Mouse (Mus musculus): ENCODE data around the gene Dynlt1c.
A peak's percentile ranks its signal among the peaks of the same experiment; 100 is the strongest.
"Not testable (repeated sequence)": the region's sequence is repeated elsewhere in the genome, so short reads cannot be mapped to it uniquely, and the experiment has no call there.

Gene Dynlt1c

GRCm38 (mm10) chr17:6620035-6620434, 18.6 kb downstream of the Dynlt1c start:
- not testable (repeated sequence) for DNase-seq (ENCODE audit: low spot score)

- not testable (repeated sequence) for DNase-seq (ENCODE audit: low spot score)
Measured at GRCm38 (mm10) chr17:6620730-6621451, 19.4 kb downstream of the Dynlt1c start.

GRCm38 (mm10) chr17:6621976-6622375, 20.5 kb downstream of the Dynlt1c start:
- DNase-seq (ENCODE audit: low spot score) = not testable (repeated sequence)

GRCm38 (mm10) chr17:6624926-6625558, 23.6 kb downstream of the Dynlt1c start:
- not testable (repeated sequence) for DNase-seq (ENCODE audit: low spot score)

- DNase-seq (ENCODE audit: low spot score) = not testable (repeated sequence)
Measured at GRCm38 (mm10) chr17:6630398-6630797, 28.9 kb downstream of the Dynlt1c start.

- DNase-seq (ENCODE audit: low spot score) = not testable (repeated sequence)
Measured at GRCm38 (mm10) chr17:6632850-6633249, 31.4 kb downstream of the Dynlt1c start.

GRCm38 (mm10) chr17:6635781-6636180, 34.3 kb downstream of the Dynlt1c start:
- not testable (repeated sequence) for DNase-seq (ENCODE audit: low spot score)

GRCm38 (mm10) chr17:6636861-6637260, 35.4 kb downstream of the Dynlt1c start:
- DNase-seq (ENCODE audit: low spot score) = no peak

- not testable (repeated sequence) for DNase-seq (ENCODE audit: low spot score)
Measured at GRCm38 (mm10) chr17:6637434-6637833, 36.0 kb downstream of the Dynlt1c start.

- not testable (repeated sequence) for DNase-seq (ENCODE audit: low spot score)
Measured at GRCm38 (mm10) chr17:6638444-6638843, 37.0 kb downstream of the Dynlt1c start.

GRCm38 (mm10) chr17:6639486-6639885, 38.0 kb downstream of the Dynlt1c start:
- DNase-seq (ENCODE audit: low spot score) = not testable (repeated sequence)

GRCm38 (mm10) chr17:6640044-6640637, 38.7 kb downstream of the Dynlt1c start:
- not testable (repeated sequence) for DNase-seq (ENCODE audit: low spot score)

GRCm38 (mm10) chr17:6640771-6641429, 39.4 kb downstream of the Dynlt1c start:
- DNase-seq (ENCODE audit: low spot score) = not testable (repeated sequence)

GRCm38 (mm10) chr17:6644210-6644609, 42.7 kb downstream of the Dynlt1c start:
- DNase-seq (ENCODE audit: low spot score) = not testable (repeated sequence)

GRCm38 (mm10) chr17:6644673-6645072, 43.2 kb downstream of the Dynlt1c start:
- DNase-seq (ENCODE audit: low spot score) = not testable (repeated sequence)

GRCm38 (mm10) chr17:6645668-6646067, 44.2 kb downstream of the Dynlt1c start:
- DNase-seq (ENCODE audit: low spot score) = not testable (repeated sequence)

GRCm38 (mm10) chr17:6646841-6647240, 45.4 kb downstream of the Dynlt1c start:
- not testable (repeated sequence) for DNase-seq (ENCODE audit: low spot score)

- DNase-seq (ENCODE audit: low spot score) = not testable (repeated sequence)
Measured at GRCm38 (mm10) chr17:6647452-6647851, 46.0 kb downstream of the Dynlt1c start.

GRCm38 (mm10) chr17:6650904-6651565, 49.6 kb downstream of the Dynlt1c start:
- not testable (repeated sequence) for DNase-seq (ENCODE audit: low spot score)

GRCm38 (mm10) chr17:6653341-6653946, 52.0 kb downstream of the Dynlt1c start:
- not testable (repeated sequence) for DNase-seq (ENCODE audit: low spot score)

- DNase-seq (ENCODE audit: low spot score) = peak; percentile 65
Measured at GRCm38 (mm10) chr17:6655087-6655511, 53.6 kb downstream of the Dynlt1c start.
